In the genomic region with DNA sequence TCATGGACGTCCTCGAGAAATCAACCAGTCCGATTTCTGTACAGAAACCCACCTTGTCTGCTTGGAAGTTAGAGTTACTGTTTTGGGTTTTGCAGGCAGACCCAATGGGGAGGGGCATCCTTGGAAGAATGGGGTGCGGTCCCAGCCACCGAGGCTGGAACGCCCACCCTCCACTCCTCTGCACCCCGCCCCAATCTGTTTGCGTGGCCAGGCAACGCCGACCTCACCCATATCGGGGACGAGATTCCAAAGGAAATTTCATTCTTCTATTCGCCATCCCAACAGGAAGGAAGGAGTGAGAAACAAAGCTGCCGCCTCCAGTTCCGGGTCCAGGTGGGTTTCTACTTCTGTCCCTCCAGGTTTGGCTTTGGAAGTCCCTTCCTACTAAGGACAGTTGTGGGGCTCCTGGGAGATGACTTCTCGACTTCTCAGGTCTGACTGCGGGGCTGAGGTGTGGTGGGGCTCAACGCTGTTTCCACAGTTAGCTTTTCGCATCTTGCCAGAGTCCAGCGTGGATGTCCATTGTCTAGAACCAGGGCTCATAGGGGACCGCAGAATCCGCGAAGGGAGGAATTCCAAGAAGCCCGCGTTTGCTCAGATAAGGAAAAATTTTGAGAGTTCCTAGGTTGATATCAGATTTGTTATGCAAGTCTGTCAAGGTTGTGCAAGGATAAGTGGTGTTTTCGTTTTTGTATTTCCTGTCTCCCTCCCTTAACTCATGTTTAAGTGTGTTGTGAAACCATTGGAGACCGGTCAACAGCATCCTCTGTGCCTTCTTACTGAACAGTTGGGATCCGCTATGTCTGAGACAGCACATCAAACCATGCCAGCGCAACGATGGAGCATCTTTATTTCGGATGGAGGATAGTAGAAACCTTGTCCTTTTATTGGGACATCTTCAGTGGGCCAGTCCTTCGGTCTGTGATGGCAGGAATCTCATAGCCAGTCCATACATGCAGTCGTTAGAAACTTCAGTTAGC, we compare ENCODE assay signal across 8 mouse cellular contexts. TPM values are rescaled to one million over a fixed set of nuclear protein-coding genes. Genes with fewer than 3 reads are reported as not detected.
A peak's percentile ranks its signal among the peaks of the same experiment; 100 is the strongest.
DNase-seq lines count a peak whose midpoint lies in the region; ATAC-seq and TF ChIP-seq lines count a peak whose summit lies in the region.

A gene (plus strand): TSS at position 157 of the 980 bp plus-strand sequence.
A gene (plus strand): TSS at position 230 of the 980 bp plus-strand sequence.

- H3K4me2 ChIP-seq in heart, embryonic 16.5 days (ENCODE audit: low read depth, low read length): peak within 1 kb of the TSS; percentile 85

- peak within 1 kb of the TSS; percentile 86 for H3K27ac ChIP-seq in heart, embryonic 16.5 days (ENCODE audit: low read length)

- H3K9me3 ChIP-seq in G1E (replicated peaks): no peaks in the 10 kb centered on the region
- H3K9me3 ChIP-seq in heart, embryonic 16.5 days (replicated peaks; ENCODE audit: control insufficient read depth, low read length): no peaks in the 10 kb centered on the region

- WGBS in heart, embryonic 16.5 days: 8% methylated on average over 33 of the region's 33 CpGs
- 5% methylated on average over 33 of the region's 33 CpGs for WGBS in large intestine, adult 2 months

- no peak for ATAC-seq in G1E (ENCODE audit: extremely low read depth, insufficient number of reproducible peaks, low FRiP score, poor library complexity, severe bottlenecking)
- ATAC-seq in heart, embryonic 16.5 days (replicated peaks; ENCODE audit: extremely low read depth, insufficient read depth, low FRiP score): no peak
- ATAC-seq in frontal cortex, adult (ENCODE audit: low TSS enrichment): no peak

- TF ChIP-seq CTCF in G1E (IDR thresholded peaks at IDR 0.05; ENCODE audit: low read depth, low read length): no peak

- H3K36me3 ChIP-seq in G1E (replicated peaks): no peaks in the 10 kb centered on the region
- no peaks in the 10 kb centered on the region for H3K36me3 ChIP-seq in heart, embryonic 16.5 days (ENCODE audit: control insufficient read depth, insufficient read depth)

- H3K9ac ChIP-seq in heart, embryonic 16.5 days (ENCODE audit: low read length): peak within 1 kb of the TSS; percentile 70

- H3K27me3 ChIP-seq in G1E (ENCODE audit: insufficient read depth, low read length): 0 out of 2 replicates have a peak, but pooled peaks cover 5% of the 10 kb centered on the region
- no peaks in the 10 kb centered on the region for H3K27me3 ChIP-seq in heart, embryonic 16.5 days (ENCODE audit: control insufficient read depth, insufficient read depth, low read length)

- peaks cover 42% of the 10 kb centered on the region for H3K4me1 ChIP-seq in G1E (ENCODE audit: insufficient read depth, low read depth, low read length)
- H3K4me1 ChIP-seq in heart, embryonic 16.5 days (ENCODE audit: control insufficient read depth, insufficient read depth, low read length): peaks cover 17% of the 10 kb centered on the region

- no peak for DNase-seq in G1E (ENCODE audit: low spot score)
- peak; percentile 52 for DNase-seq in adrenal gland, postnatal 14 days
- peak; percentile 56 for DNase-seq in fibroblast of lung, adult 2 months (ENCODE audit: low read depth)
- DNase-seq in large intestine, adult 2 months (ENCODE audit: low read depth, low spot score): no peak
- DNase-seq in lung, postnatal 36 days: peak; percentile 85
- DNase-seq in right cerebral cortex, postnatal 4 days: peak; percentile 43

- H3K4me3 ChIP-seq in G1E (ENCODE audit: low read depth, low read length): peak within 1 kb of the TSS; percentile 77
- H3K4me3 ChIP-seq in heart, embryonic 16.5 days (ENCODE audit: low read length): peak within 1 kb of the TSS; percentile 82

RNA-seq across cellular contexts. Expression of the first gene that starts in this region (rescaled TPM):
- 2.7 and 3.2 TPM in 2 replicates for total RNA-seq in G1E (2014; fragmentation: Nextera tagmentation)
- 0.17 and 0.49 TPM in 2 replicates for total RNA-seq in G1E (2017)
- not detected in 2 replicates for polyA plus RNA-seq in G1E (2012)
- 56.5 and 131 TPM in 2 replicates for total RNA-seq in adrenal gland, postnatal 14 days (2021)
- polyA plus RNA-seq in heart, embryonic 16.5 days (2015; fragmentation: Nextera tagmentation; extraction: Ambion mirVana): 27.3 and 30.5 TPM in 2 replicates
- 205 and 226 TPM in 2 replicates for polyA plus RNA-seq in large intestine, adult 2 months (2012; rRNA removed)

RNA-seq across cellular contexts. Expression of the second gene that starts in this region (rescaled TPM):
- total RNA-seq in G1E (2014; fragmentation: Nextera tagmentation): 1.6 TPM in 1 of 2 replicates, not detected in the other
- total RNA-seq in G1E (2017): 0.16 TPM in 1 of 2 replicates, not detected in the other
- polyA plus RNA-seq in G1E (2012): not detected in 2 replicates
- total RNA-seq in adrenal gland, postnatal 14 days (2021): 6.0 and 37.1 TPM in 2 replicates
- polyA plus RNA-seq in heart, embryonic 16.5 days (2015; fragmentation: Nextera tagmentation; extraction: Ambion mirVana): 3.4 and 4.4 TPM in 2 replicates
- polyA plus RNA-seq in large intestine, adult 2 months (2012; rRNA removed): 47.5 and 67.8 TPM in 2 replicates

Comparison
In these comparisons a context has a peak if more than half of its experiments do, and no peak if none do; other contexts are left out.
1. RNA of the first gene that starts in this region (total RNA-seq): 56.5 to 131 TPM in adrenal gland, postnatal 14 days; 0.17 to 3.2 TPM in G1E; every median in the first group is over 10 times any median in the second.
2. RNA of the first gene that starts in this region (polyA plus RNA-seq): 205 to 226 TPM in large intestine, adult 2 months and 27.3 to 30.5 TPM in heart, embryonic 16.5 days; not detected in G1E; every median in the first group is over 10 times any median in the second.
3. DNase-seq: peak in adrenal gland, postnatal 14 days (single experiment), fibroblast of lung, adult 2 months (single experiment), lung, postnatal 36 days (single experiment) and right cerebral cortex, postnatal 4 days (single experiment); none in G1E (single experiment) and large intestine, adult 2 months (single experiment).